ENCODE assay signal across 10 mouse cellular contexts in the genomic region with DNA sequence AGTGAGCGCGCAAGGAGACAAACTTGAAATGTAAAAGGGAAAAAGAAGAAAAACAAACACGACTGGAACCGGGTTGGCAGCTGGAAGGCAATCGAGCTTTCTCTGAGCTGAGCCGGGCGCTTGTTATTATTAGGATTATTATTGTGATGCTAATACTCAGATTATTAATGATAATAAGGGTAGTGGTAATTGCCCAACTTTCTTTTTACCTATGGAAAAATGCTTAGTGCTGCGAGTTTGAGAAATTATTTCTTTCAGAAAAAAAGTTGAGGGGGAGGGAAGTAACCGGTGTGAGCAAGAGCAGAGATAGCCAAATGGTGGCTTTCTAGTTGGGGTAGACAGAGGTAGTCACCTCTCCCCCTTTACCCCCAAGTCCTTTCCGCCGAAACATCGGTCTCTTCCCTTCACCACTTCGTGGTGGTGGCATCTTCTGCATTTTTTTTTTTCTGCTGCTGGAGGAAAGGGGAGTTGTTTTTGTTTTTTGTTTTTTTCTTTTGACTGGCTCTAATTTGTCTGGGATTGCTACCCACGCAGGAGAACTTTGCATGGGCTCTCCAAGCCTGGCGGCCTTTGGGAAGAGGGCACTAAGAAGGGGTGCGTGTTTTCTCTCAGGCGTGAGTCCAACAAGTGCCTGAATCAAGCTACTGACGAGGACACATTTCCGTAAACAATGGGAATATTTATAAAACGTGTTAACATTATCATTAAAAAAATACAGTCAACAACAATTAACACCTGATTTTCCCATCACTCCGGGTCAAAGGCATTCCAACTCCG. TPM values are rescaled to one million over a fixed set of nuclear protein-coding genes. Genes with fewer than 3 reads are reported as not detected.
DNase-seq lines count a peak whose midpoint lies in the region; ATAC-seq and TF ChIP-seq lines count a peak whose summit lies in the region.
"Had no signal": no experiment of that assay in that cellular context is flagged by ENCODE, and none has a peak within 500 bp of the region (broad histone marks: within the 10 kb centered on the region; RNA-seq: fewer than 3 reads in every experiment).

No protein-coding gene starts in this region.

- no peak for DNase-seq in heart, adult 2 months
- DNase-seq in gastrocnemius, postnatal 36 days = no peak
- no peak for DNase-seq in cerebellum, adult 9-10 months

- intact Hi-C loops in heart, adult 2 months (cut with DNase I) = loop anchor here (5.0 kb wide), 1 partner anchor 33 kb away; no protein-coding TSS in a partner anchor
- intact Hi-C loops in gastrocnemius, postnatal 36 days (cut with DNase I) = no loop called here

- H3K4me1 ChIP-seq in heart, embryonic 16.5 days (ENCODE audit: control insufficient read depth, insufficient read depth, low read length) = peaks cover 14% of the 10 kb centered on the region; the same call in 1 of the 2 replicates
- peaks cover 2% of the 10 kb centered on the region; the same call in 1 of the 2 replicates for H3K4me1 ChIP-seq in heart, adult 2 months (ENCODE audit: control insufficient read depth, insufficient read depth, low read length)
- peaks cover 59% of the 10 kb centered on the region for H3K4me1 ChIP-seq in megakaryocyte, embryonic 14.5 days
- peaks cover 54% of the 10 kb centered on the region for H3K4me1 ChIP-seq in forebrain, embryonic 16.5 days (replicated peaks; ENCODE audit: control insufficient read depth, insufficient read depth, low read length)

- peak overlapping the region; percentile 38; the same call in 1 of the 2 replicates for H3K4me3 ChIP-seq in heart, embryonic 16.5 days (ENCODE audit: low read length)
- no peak overlapping the region for H3K4me3 ChIP-seq in heart, adult 2 months
- H3K4me3 ChIP-seq in megakaryocyte, embryonic 14.5 days (replicated peaks) = peak overlapping the region; percentile 65
- H3K4me3 ChIP-seq in forebrain, embryonic 16.5 days (replicated peaks; ENCODE audit: low read length) = peak overlapping the region; percentile 45

- 0 out of 2 replicates have a peak overlapping the region, but pooled peaks have one; percentile 42 for H3K4me2 ChIP-seq in heart, embryonic 16.5 days (ENCODE audit: low read depth, low read length)
- H3K4me2 ChIP-seq in forebrain, embryonic 16.5 days (ENCODE audit: low read length) = peak overlapping the region; percentile 89

- no peak for TF ChIP-seq EP300 in heart, adult 2 months (IDR thresholded peaks at IDR 0.05; ENCODE audit: insufficient read depth, low read depth, low read length)

- TF ChIP-seq CTCF in heart, adult 2 months (IDR thresholded peaks at IDR 0.05) = no peak

- no peaks in the 10 kb centered on the region for H3K79me2 ChIP-seq in heart, adult 2 months (replicated peaks; ENCODE audit: control insufficient read depth, insufficient read depth, low read length)

- no peak overlapping the region for H3K27ac ChIP-seq in heart, embryonic 16.5 days (ENCODE audit: low read length)
- no peak overlapping the region for H3K27ac ChIP-seq in heart, adult 2 months
- peak overlapping the region; percentile 74 for H3K27ac ChIP-seq in forebrain, embryonic 16.5 days (ENCODE audit: low read length)

- no peak for ATAC-seq in heart, embryonic 16.5 days (replicated peaks; ENCODE audit: extremely low read depth, insufficient read depth, low FRiP score)
- ATAC-seq in megakaryocyte, adult 5-6 weeks (ENCODE audit: poor library complexity, severe bottlenecking) = no peak
- ATAC-seq in forebrain, embryonic 16.5 days = no peak

- H3K9me3 ChIP-seq in heart, embryonic 16.5 days (replicated peaks; ENCODE audit: control insufficient read depth, low read length) = no peaks in the 10 kb centered on the region
- peaks cover 11% of the 10 kb centered on the region; the same call in 1 of the 2 replicates for H3K9me3 ChIP-seq in megakaryocyte, embryonic 14.5 days
- no peaks in the 10 kb centered on the region for H3K9me3 ChIP-seq in forebrain, embryonic 16.5 days (ENCODE audit: control insufficient read depth, low read length)

- no peak for TF ChIP-seq POLR2A in heart, adult 2 months (IDR thresholded peaks at IDR 0.05; ENCODE audit: insufficient read depth, low read depth, low read length)

- WGBS in heart, embryonic 16.5 days = 3% methylated on average over 22 of the region's 22 CpGs
- WGBS in heart, adult 2 months = 5% methylated on average over 22 of the region's 22 CpGs
- 2% methylated on average over 22 of the region's 22 CpGs for WGBS in forebrain, embryonic 16.5 days

- H3K9ac ChIP-seq in heart, embryonic 16.5 days (ENCODE audit: low read length) = no peak overlapping the region
- H3K9ac ChIP-seq in heart, adult 2 months (ENCODE audit: low read depth, low read length) = no peak overlapping the region
- H3K9ac ChIP-seq in forebrain, embryonic 16.5 days (replicated peaks; ENCODE audit: low read depth, low read length) = peak overlapping the region; percentile 62; the same call in 1 of the 2 replicates

- H3K36me3 ChIP-seq in heart, embryonic 16.5 days (ENCODE audit: control insufficient read depth, insufficient read depth) = no peaks in the 10 kb centered on the region
- no peaks in the 10 kb centered on the region for H3K36me3 ChIP-seq in heart, adult 2 months (ENCODE audit: control insufficient read depth, insufficient read depth, low read length)
- H3K36me3 ChIP-seq in megakaryocyte, embryonic 14.5 days (replicated peaks; ENCODE audit: low read length) = no peaks in the 10 kb centered on the region
- no peaks in the 10 kb centered on the region for H3K36me3 ChIP-seq in forebrain, embryonic 16.5 days (ENCODE audit: control insufficient read depth, insufficient read depth)

- H3K27me3 ChIP-seq in heart, embryonic 16.5 days (ENCODE audit: control insufficient read depth, insufficient read depth, low read length) = peaks cover 82% of the 10 kb centered on the region
- H3K27me3 ChIP-seq in heart, adult 2 months (ENCODE audit: control insufficient read depth, insufficient read depth, low read length) = peaks cover 51% of the 10 kb centered on the region
- peaks cover 95% of the 10 kb centered on the region for H3K27me3 ChIP-seq in megakaryocyte, embryonic 14.5 days (replicated peaks)
- no peaks in the 10 kb centered on the region for H3K27me3 ChIP-seq in forebrain, embryonic 16.5 days (replicated peaks; ENCODE audit: control insufficient read depth, insufficient read depth, low read length)
- H3K27me3 ChIP-seq: CH12.LX had no signal

RNA-seq across cellular contexts. Expression of a gene that starts 4.5 kb away (rescaled TPM):
- not detected in 2 replicates for polyA plus RNA-seq in heart, embryonic 16.5 days (2015; fragmentation: Nextera tagmentation; extraction: Ambion mirVana)
- total RNA-seq in heart, adult 2 months (2021) = not detected
- not detected in 2 replicates for polyA plus RNA-seq in heart, adult 2 months (2012; rRNA removed)
- not detected in 2 replicates for polyA plus RNA-seq in megakaryocyte, embryonic 14.5 days (2012; ENCODE audit: insufficient read depth, low replicate concordance)
- total RNA-seq in megakaryocyte, adult 5-6 weeks (2015) = not detected in 2 replicates
- total RNA-seq in megakaryocyte, adult 5-6 weeks (2017) = not detected in 2 replicates
- polyA plus RNA-seq in forebrain, embryonic 16.5 days (2015; fragmentation: Nextera tagmentation; extraction: Ambion mirVana) = 31.2 and 33.8 TPM in 2 replicates
- not detected for total RNA-seq in gastrocnemius, postnatal 36 days (2021)
- total RNA-seq: CH12.LX; megakaryocyte progenitor cell, adult 5-6 weeks had no signal
- polyA plus RNA-seq: small intestine, adult 2 months had no signal

RNA-seq across cellular contexts. Expression of a gene that starts 4.7 kb away (rescaled TPM):
- 17.6 and 24.0 TPM in 2 replicates for polyA plus RNA-seq in heart, embryonic 16.5 days (2015; fragmentation: Nextera tagmentation; extraction: Ambion mirVana)
- 10 to 100 TPM; 18.0 to 19.2 TPM for total RNA-seq in heart, adult 2 months (2021)
- 14.0 and 18.4 TPM in 2 replicates for polyA plus RNA-seq in heart, adult 2 months (2012; rRNA removed)
- 7.5 and 13.0 TPM in 2 replicates for polyA plus RNA-seq in megakaryocyte, embryonic 14.5 days (2012; ENCODE audit: insufficient read depth, low replicate concordance)
- 63.0 and 70.6 TPM in 2 replicates for total RNA-seq in megakaryocyte, adult 5-6 weeks (2015)
- 80.5 and 83.1 TPM in 2 replicates for total RNA-seq in megakaryocyte, adult 5-6 weeks (2017)
- 44.9 and 49.3 TPM in 2 replicates for polyA plus RNA-seq in forebrain, embryonic 16.5 days (2015; fragmentation: Nextera tagmentation; extraction: Ambion mirVana)
- total RNA-seq in gastrocnemius, postnatal 36 days (2021) = 10 to 100 TPM; 19.3 to 19.5 TPM

Comparison
In these comparisons a context has a peak if more than half of its experiments do, and no peak if none do; other contexts are left out.
1. RNA of a gene that starts 4.5 kb away (polyA plus RNA-seq): 31.2 to 33.8 TPM in forebrain, embryonic 16.5 days; not detected in heart, embryonic 16.5 days, not detected in heart, adult 2 months and not detected in megakaryocyte, embryonic 14.5 days; every median in the first group is over 10 times any median in the second.